Mouse (Mus musculus) layer of hippocampus, postnatal 10 days (tissue): ENCODE results near the gene Aars. TPM values are rescaled to one million over a fixed set of nuclear protein-coding genes. Genes with fewer than 3 reads are reported as not detected.
"Not testable (repeated sequence)": the region's sequence is repeated elsewhere in the genome, so short reads cannot be mapped to it uniquely, and the experiment has no call there.

Source experiments
- DNase-seq, 2 experiments: peaks; one replicate each; pipeline ENCODE4 v3.0.0; 2021; ENCODE audit warnings: low spot score in 2 of 2
- total RNA-seq, 2 experiments: library from RNA; stranded (reverse); gene quantifications; 2 replicates each; pipeline ENCODE4 v1.2.3; 2021

Gene Aars
- total RNA-seq, 2 experiments from 2014 or later, result 93.0 to 100 TPM

DNA sequence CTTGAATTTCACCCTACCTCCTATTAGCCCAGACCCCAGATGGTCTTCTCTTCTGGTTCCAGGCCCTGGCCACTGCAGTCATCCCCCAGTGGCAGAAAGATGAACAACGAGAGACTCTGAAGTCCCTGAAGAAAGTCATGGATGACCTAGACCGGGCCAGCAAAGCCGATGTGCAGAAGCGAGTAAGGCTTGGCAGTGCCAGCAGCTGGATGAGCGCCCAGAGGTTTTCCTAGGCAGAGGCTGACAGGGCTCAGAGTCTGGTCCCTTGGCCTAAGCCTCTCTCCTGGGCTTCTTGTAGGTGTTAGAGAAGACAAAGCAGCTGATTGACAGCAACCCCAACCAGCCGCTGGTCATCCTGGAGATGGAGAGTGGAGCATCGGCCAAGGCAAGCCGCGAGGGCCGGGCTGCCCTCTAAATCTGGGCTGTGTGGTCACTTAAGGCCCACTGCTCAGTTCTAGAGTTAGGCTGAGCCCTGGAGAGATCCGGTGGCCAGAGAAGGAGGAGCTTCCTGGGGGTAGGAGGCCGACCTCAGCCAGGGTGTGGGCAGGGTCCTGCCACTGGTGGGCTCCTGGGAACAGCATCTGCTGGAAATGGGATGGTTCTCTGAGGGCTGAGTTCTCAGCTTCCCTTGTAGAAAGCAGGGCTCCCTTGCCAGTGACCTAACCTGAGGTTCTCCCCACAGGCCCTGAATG is 21.0 kb downstream of the Aars start:
- no peak for DNase-seq

DNA sequence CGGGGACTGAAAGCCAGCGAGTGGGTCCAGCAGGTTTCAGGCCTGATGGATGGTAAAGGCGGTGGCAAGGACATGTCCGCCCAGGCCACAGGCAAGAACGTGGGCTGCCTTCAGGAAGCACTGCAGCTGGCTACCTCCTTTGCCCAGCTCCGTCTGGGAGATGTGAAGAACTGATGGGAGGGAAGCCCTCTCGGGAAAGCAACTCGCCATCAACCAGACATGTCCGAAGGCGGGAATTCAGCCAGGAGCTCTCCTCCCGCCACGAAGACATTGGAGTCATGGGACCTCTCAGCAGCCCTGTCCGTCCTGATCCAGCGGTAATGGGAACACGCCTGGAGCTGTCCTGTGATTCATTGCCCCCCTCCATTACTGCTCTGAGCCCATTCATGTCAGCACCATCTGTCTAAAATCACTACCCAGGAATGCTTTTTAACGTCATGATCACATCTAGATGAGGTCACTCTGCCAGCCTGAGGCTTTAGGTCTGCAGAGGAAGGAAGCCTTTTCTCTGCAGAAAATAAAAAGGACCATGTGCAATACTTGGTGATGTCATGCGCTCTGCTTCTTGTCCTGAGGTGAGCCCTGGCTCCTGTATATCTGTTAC is 22.2 kb downstream of the Aars start:
- no peak for DNase-seq

DNA sequence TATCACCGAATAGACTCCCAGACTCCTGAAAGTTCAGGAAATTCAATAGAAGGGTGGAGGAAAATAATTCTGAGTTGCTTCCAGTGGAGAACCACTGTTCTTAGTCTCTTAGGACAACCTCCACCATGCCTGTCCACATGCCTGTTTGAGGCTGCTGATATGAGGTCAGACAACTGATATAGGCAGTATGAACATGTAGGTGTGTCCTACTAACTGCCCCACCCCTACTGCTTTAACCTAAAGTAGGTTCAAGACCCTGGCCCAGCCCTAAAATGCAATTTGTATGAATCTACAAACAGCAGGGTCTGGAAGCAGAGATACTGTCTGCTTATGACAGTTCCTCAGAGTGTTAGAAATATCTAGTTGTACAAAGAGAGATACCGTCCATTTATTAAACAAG is 22.7 kb downstream of the Aars start:
- DNase-seq, result no peak

DNA sequence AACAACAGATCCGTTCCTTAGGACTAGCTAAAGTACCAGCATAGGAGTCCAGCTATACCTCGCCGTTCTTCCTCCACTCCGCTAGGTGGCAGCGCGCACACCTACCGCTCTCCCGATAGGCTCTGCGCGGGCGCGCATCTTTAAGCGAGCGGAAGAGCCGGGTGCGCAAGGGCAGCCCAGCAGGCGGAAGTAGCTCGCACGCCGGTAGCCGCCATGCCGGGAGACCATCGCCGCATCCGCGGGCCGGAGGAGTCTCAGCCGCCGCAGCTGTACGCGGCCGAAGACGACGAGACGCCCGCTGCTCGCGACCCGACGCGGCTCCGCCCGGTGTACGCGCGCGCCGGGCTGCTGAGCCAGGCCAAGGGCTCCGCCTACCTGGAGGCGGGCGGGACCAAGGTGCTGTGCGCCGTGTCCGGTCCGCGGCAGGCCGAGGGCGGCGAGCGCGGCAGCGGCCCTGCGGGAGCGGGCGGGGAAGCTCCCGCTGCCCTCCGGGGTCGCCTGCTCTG is 23.3 kb downstream of the Aars start, which contains the start of gene Exosc6:
Exosc6 (plus strand) TSS at position 182 of the 506 bp plus-strand sequence.
- DNase-seq, result peak; percentile 90 to 94

DNA sequence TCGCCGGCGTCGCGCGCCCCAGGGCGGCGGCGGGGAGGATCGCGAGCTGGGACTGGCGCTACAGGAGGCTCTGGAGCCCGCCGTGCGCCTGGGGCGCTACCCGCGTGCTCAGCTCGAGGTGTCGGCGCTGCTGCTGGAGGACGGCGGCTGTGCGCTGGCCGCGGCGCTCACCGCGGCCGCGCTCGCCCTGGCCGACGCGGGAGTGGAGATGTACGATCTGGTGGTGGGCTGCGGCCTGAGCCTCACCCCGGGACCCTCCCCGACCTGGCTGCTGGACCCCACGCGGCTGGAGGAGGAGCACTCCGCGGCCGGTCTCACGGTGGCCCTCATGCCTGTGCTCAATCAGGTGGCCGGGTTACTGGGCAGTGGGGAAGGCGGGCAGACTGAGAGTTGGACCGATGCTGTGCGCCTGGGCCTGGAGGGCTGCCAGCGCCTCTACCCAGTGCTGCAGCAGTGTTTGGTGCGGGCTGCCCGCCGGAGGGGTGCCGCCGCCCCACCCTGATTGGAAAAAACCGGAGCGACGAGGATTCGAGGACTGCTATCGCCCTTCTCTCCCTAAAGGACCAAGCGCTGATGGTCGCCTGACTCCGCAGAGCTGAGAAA is 23.8 kb downstream of the Aars start:
- peak; percentile 40 to 62 for DNase-seq

DNA sequence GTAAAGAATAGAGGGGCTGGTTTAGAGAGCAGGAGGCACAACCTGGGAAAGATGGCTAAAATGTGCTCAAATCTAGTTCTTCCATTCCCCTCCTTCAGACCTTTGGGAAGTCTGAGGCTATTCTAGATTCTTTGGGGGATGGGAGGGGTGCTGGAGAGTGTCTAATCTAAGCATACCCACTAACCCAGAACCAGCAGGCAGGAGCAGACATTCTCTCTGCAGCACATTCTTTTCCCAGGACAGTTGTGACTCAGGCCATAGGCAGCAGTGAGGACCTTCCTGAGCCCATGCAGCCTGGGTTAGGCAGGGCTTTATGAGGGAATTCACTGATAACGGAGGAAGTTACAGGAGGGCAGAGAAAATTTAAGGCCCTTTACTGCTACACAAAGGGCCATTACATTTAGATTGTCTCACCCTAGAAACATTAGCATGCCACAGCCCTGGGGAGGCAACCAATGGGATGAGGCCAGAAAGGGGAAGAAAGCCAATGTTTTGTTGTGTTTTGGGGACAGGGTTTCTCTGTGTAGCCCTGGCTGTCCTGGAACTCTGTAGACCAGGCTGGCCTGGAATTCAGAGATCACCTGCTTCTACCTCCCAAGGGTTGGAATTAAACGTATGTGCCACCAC is 26.1 kb downstream of the Aars start:
- no peak for DNase-seq

DNA sequence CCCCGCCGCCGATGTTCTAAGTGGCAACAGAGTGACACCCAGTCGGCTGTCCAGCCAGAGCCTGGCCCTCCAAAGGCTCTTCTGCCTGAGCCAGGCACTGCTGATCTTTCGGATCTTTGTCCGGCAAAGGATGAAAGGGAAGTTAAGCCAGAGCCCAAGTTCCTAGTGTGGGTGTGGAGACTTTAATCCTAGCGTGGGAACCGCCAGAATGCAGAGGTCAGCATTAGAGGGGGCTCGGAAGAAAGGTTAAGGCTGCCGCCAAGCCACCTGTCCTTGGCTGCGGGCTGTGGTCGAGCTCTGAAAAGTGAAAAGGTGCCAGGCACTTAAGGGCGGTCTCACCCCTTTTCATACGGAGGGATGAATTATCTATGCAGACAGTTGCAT is 28.7 kb downstream of the Aars start:
- no peak for DNase-seq

DNA sequence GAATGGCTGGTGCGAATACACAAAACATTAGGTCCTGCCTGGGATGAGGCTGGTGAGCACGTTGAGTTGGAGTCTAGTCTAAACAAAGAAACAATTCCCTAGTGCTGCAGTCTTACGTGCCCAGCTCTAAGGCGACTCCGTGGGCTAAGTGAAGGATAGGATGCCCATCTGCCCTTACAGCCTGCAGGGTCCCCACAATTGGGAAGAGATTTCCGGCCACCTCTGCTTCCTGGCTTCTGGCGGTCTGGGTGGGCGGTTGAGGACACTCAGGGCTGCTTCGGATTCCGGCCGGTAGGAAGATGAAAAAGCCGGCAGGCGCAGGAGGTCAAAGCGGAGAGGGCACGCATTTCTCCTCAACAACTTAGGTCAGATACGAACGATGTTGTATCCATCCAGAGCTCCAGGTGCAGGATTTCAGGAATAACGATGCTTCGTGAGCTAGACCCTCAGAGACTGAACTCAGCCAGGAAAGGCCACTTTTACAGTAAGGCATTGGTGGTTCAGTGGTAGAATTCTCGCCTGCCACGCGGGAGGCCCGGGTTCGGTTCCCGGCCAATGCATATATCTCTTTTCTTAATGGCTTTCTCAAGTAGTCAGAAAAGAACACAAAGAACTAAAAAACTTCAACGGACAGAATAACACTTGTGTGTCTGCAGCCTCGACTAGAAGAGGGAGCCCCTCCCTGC is 29.3 kb downstream of the Aars start:
- peak; percentile 95 for DNase-seq

DNA sequence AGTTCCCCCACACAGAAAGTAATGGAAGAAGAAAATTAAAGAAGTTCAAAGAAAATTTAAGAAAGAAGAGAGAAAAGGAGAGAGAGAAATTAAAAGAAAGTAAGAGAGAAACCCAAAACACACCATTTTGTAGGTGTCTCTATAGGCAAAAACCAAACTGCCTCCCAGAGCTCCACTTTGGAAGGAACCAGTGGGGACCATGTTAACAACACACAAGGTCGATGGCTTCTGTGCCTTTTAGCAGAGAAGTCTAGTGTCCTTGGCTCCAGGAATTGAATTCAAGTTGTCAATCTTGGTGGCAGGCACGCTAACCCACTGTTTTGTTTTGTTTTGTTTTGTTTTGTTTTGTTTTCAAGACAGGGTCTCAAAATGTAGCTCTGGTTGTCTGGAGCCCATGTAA is 29.9 kb downstream of the Aars start:
- DNase-seq, result no peak

DNA sequence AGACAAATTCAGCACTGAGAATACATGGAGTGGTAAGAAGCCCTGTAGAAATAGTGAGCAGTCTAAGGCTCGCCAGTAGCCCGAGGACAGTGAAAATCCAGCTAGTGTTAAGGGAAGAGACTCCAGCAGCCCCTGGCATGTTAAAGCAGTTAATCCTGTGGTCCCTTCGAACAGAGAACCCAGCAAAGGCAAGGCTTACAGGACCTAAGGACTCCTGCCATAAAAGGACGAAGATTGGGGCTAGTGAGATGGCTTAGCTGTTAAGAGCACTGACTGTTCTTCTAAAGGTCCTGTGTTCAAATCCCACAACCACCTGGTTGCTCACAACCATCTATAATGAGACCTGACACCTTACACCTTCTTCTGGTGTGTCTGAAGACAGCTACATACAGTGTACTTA is 33.4 kb downstream of the Aars start:
- DNase-seq, result no peak

DNA sequence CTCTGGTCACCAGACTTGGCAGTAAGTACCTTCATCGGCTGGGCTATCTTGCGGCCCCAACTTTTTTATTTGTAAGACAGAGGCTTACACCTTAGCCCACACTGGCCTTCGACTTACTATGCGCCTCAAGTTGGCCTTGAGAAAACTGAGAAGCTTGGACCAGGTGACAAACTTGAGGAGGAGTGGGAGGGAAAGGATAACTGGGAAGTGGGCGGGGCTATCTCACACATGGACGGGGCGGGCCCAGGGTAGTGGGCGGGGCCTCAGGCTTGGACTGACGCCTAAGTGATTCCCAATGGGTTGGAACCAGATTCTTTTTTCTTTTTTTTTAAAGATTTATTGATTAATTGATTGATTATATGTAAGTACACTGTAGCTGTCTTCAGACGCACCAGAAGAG is 34.5 kb downstream of the Aars start:
- no peak for DNase-seq

DNA sequence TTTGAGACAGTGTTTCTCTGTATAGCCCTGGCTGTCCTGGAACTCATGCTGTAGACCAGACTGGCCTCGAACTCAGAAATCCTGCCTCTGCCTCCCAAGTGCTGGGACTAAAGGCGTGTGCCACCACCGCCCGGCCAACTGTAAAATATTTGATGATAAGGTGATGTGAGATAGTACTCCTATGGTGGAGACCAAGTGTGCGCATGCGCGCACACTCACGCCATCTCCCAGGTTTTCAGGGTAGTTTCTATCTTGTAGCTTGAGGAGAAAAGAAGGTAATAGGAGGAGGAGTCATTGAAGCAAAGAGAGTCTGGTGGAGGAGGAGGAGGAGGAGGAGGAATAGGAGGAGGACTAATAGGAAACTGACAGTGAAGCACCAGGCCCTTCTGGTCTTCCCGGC is 35.7 kb downstream of the Aars start:
- DNase-seq, result not testable (repeated sequence)

DNA sequence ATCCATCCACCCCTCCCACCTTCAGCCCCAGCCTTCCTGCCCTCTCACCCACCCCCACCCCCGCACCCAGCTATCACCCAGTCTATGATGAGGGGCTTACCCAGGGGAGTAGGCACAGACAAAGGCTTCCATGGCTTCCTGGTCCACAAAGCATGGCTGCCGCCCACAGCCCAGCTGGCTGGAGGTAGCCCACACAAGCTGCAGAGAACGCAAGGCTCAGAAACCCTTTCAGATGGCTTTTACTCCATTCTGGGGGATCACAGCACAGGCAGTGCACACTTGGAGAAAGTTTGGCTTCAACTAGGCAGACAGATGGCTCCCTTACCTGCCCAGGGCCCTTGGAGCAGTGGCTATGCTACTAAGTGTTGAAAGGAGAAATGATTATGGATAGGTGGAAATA is 43.0 kb downstream of the Aars start:
- no peak for DNase-seq

DNA sequence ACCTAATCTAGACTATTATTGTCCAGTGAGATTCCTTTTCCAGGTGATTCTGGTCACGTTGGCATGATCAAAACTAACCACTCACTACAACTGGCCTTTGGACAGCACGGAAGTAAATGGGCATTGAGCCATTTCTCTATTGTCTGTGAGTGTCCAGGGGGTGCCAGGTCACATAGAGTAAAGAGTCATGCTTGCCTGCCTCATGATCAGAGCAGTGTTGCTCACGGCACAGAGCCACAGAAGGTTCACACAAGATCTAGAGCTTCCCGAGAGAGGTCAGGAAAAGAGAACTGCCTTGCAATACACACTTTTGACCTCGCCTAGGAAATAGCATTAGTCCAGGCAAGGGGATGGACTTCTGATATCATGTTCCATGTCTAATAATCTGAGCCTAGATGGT is 46.5 kb downstream of the Aars start:
- DNase-seq, result no peak

DNA sequence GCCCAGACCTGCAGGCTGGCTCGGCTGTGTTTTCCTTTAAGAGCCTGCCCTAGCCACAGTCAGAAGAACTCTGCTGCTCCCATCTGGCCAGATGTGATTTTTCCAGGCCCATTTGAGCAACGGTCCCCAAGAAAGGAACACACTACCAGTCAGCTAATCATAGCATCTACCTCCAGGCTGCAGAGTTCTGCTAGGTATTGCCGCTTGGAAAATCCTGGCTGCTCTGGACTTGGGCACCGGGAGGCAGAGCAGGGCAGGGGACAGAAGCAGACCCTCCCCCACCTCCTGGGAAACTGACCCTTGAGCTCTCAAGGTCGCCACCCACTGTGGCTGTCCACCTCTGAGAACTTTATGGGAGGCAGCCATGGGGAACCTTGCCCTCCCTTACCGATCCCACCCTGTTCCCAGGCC is 46.9 kb downstream of the Aars start:
- no peak for DNase-seq

DNA sequence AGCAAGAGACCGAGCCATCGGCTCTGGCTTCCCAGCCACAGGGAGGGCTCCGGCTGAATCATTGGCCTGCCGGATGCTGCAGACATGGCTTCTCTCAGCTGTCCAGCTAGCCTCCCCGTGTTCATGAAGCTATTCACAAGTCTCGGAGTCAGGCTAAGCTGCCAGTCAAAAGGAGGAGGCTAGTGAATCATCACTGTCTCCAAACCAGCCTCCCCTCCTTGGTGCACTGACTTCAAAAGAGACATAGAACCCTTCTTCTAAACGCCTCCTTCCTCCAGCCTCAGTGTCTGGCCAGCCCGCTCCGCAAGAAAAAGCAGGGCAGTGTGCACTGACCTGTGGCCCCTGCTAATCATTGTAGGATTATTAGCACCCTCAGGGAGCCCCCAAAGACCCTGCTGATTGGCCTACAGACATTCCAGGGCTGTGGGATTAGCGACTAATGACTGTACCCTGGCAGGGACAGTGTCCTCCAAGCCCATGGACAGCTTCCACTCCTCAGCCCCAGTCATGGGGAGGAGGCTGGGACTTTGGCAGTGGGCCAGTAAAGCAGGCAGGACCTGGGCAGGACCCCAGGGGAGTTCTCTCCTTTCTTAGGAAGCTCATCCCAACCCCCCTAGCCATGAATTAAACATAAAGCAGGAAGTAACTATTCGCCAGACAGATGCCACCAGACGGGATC is 48.8 kb downstream of the Aars start:
- no peak for DNase-seq

DNA sequence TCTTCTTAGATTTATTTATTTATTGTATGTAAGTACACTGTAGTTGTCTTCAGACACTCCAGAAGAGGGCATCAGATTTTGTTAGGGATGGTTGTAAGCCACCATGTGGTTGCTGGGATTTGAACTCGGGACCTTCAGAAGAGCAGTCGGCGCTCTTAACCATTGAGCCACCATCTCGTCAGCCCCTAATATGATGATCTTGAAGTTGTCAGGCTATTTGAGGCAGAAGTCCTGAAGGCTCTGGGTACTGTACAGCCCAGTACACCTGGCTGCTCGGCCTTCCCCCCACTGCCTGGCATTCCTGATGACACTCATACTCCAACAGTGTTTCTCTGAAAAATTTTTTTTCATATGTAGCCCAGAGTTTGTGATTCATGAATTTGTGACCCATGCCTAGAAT is 51.0 kb downstream of the Aars start:
- DNase-seq, result not testable (repeated sequence)

DNA sequence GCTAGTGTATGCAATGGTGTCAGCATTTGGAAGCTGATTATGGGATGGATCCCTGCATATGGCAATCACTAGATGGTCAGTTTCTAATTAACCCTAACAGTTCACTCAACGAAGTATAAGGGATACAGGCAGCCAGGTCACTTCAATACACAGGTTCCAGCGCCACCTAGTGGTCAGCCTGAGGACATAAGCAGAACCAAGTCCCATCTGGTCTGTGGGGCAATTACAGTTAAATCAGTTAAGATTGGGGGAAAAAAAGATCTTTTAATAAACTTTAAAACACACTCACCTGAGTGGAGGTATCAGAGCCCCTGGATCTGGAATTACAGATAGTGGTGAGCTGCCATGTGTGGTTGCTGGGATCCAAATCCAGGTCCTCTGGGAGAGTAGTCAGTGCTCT is 57.2 kb downstream of the Aars start:
- DNase-seq, result peak; percentile 83 to 86

DNA sequence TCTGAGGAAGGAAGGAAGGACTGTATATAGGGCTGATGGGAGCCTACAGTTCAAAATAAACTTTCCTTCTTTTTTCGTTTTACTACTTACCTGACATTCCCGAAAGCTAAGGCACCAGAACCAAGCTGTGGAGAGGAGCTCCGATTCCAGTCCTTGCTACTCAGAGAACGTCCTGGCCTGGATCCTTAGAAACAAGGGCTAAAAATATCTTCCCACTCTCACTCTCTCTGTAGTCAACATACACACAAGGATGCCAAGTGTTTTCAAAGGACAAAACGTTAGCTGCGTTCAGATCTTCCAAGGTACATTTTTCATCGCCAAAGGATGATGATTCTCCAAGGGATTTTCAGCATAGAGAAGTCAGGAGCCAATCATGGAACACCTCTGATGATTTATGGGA is 58.8 kb downstream of the Aars start:
- DNase-seq, result no peak

DNA sequence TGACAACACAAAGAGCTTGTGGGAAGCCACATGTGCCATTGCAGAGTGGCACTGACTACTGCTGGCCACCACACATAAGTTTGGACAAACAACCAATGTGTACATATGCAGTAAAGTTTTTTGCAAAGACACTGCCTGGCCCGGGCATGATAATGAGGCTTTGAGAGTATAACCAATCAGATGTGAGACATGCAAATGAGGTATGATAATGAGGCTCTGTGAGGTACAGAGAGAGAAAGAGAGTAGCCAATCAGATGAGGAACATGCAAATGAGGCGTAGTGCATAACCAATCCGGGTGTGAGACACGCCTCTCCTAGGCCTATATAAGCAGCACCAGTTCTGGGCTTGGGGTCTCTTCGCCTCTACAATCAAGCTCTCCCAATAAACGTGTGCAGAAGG is 59.4 kb downstream of the Aars start, which contains the start of gene Clec18a:
Clec18a (minus strand) TSS at position 101 of the 400 bp plus-strand sequence.
- not testable (repeated sequence) for DNase-seq
